Mouse (Mus musculus) limb, embryonic 14.5 days (tissue): ENCODE measurements around the gene Luzp2. TPM values are rescaled to one million over a fixed set of nuclear protein-coding genes. Genes with fewer than 3 reads are reported as not detected.

Source experiments
- ATAC-seq: fragments of 200-750 bp; cut with Nextera tagmentation; 2 replicates; pipeline ENCODE4 v1.8.0; 2017; ENCODE audit warnings: low read depth, moderate number of reproducible peaks, moderate TSS enrichment; ENCODE audit not compliant: low FRiP score
- DNase-seq: peaks from one replicate; pipeline ENCODE4 v3.0.0-alpha.2; 2015; ENCODE audit warnings: low spot score
- H3K27ac ChIP-seq: fragments of 300-500 bp; sonication (generic); replicated peaks from 2 replicates; pipeline ENCODE4 v1.5.1; 2014; ENCODE audit warnings: low read depth, mild to moderate bottlenecking, low read length, moderate library complexity, mixed read lengths
- H3K27me3 ChIP-seq: fragments of 300-500 bp; sonication (generic); 2 replicates; pipeline ENCODE4 v1.6.1; 2014; ENCODE audit warnings: low read length, mixed read lengths; ENCODE audit not compliant: control insufficient read depth, insufficient read depth
- H3K36me3 ChIP-seq: fragments of 300-500 bp; sonication (generic); 2 replicates; pipeline ENCODE4 v1.6.1; 2014; ENCODE audit warnings: mild to moderate bottlenecking, low read length, moderate library complexity, mixed read lengths; ENCODE audit not compliant: control insufficient read depth, insufficient read depth
- H3K4me1 ChIP-seq: fragments of 300-500 bp; sonication (generic); 2 replicates; pipeline ENCODE4 v1.6.1; 2014; ENCODE audit warnings: antibody characterized with exemption, low read length, mixed read lengths; ENCODE audit not compliant: control insufficient read depth, insufficient read depth
- H3K4me2 ChIP-seq: fragments of 300-500 bp; sonication (generic); replicated peaks from 2 replicates; pipeline ENCODE4 v1.6.1; 2014; ENCODE audit warnings: low read depth, mild to moderate bottlenecking, low read length, moderate library complexity; ENCODE audit not compliant: severe bottlenecking
- H3K4me3 ChIP-seq: fragments of 300-500 bp; sonication (generic); replicated peaks from 2 replicates; pipeline ENCODE4 v1.5.1; 2014; ENCODE audit warnings: low read length
- H3K9ac ChIP-seq: fragments of 300-500 bp; sonication (generic); 2 replicates; pipeline ENCODE4 v1.6.1; 2014; ENCODE audit warnings: mild to moderate bottlenecking, low read depth, low read length, moderate library complexity; ENCODE audit not compliant: severe bottlenecking
- H3K9me3 ChIP-seq: fragments of 300-500 bp; sonication (generic); 2 replicates; pipeline ENCODE4 v1.6.1; 2016; ENCODE audit warnings: low read length; ENCODE audit not compliant: control insufficient read depth
- POLR2A ChIP-seq: fragments of 200-500 bp; IDR thresholded peaks from 2 replicates; pipeline ENCODE4 v1.8.0; 2012; ENCODE audit warnings: inconsistent platforms, mild to moderate bottlenecking, moderate library complexity, borderline replicate concordance; ENCODE audit not compliant: insufficient read depth, insufficient read length; ENCODE audit errors: extremely low read depth
- WGBS: fragments of 180-500 bp; shearing (Covaris S2); extraction: QIAGEN DNeasy Blood & Tissue Kit; methylation state at CpG from one replicate; pipeline ENCODE4 v1.1.7; 2014; 5-methylcytosine and 5-hydroxymethylcytosine counted together
- polyA plus RNA-seq, 2 experiments: library from polyadenylated mRNA; depleted of rRNA in 1 of 2; stranded (reverse) in 1 of 2; unstranded in 1 of 2; fragments of >200 nt; fragmentation: Nextera tagmentation in 1 of 2; extraction: Ambion mirVana in 1 of 2; gene quantifications; 2 replicates each; pipeline versions ENCODE4 v1.2.1 to v1.2.3; 2012 to 2014

The Luzp2 gene
- polyA plus RNA-seq, 2 experiments, result 0.77 to 1.7 TPM

DNA sequence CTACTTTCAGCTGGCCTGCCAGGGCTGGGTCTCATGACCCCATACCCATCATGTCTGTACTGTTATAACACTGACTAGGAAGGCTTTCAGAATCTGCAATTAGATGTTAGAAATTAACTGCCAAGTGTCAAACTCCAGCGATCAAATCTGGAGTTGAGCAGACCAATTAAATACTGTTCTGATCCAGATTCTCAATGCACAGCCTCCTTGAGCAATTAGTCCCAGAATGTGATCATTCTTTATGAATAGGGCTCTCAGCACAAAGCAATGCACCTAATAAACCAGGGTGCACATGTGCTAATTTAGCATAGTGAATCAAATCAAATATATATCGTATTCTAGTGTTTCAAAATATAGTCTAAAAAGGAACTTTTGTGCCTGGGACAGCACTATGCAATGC is 387.7 kb downstream of the Luzp2 start:
- no peaks in the 10 kb centered on the region for H3K27me3 ChIP-seq
- no peaks in the 10 kb centered on the region for H3K9me3 ChIP-seq
- no peak for TF ChIP-seq POLR2A
- no peaks in the 10 kb centered on the region for H3K4me1 ChIP-seq
- H3K4me3 ChIP-seq, result no peak overlapping the region
- ATAC-seq (no peak), DNase-seq (no peak)
- no peaks in the 10 kb centered on the region for H3K36me3 ChIP-seq
- H3K9ac ChIP-seq, result no peak overlapping the region
- WGBS, result 71% methylated on average over 2 of the region's 2 CpGs
- H3K4me2 ChIP-seq, result no peak overlapping the region
- no peak overlapping the region for H3K27ac ChIP-seq

DNA sequence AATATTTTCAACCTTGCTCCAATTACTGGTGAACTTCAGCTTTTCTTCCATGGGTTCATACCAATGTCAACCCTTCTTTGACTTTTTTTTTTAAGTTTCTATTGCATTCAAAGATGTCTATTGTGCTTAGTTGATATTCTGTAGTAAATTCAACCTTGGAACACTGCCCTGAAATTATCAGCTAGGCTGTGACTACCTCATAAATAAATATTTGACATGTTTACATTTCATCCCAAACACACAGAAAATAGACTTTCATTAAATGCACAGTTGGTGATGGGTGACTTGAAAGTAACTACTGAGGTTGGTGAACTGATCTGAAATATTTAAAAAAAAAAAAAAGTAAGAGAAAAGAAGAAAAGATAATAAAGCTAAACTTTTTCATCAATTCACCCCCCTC is 394.1 kb downstream of the Luzp2 start:
- Histone ChIP-seq H3K4me3 (no peak overlapping the region), H3K9ac (no peak overlapping the region), H3K27me3 (no peaks in the 10 kb centered on the region), H3K36me3 (no peaks in the 10 kb centered on the region), H3K9me3 (no peaks in the 10 kb centered on the region), H3K4me1 (no peaks in the 10 kb centered on the region), H3K27ac (no peak overlapping the region), H3K4me2 (no peak overlapping the region)
- no peak for TF ChIP-seq POLR2A
- DNase-seq (no peak), ATAC-seq (no peak)
